Comparison of ENCODE assay signal across 8 mouse cellular contexts in genomic region chr15:81745601-81746114, GRCm38 (mm10). TPM values are rescaled to one million over a fixed set of nuclear protein-coding genes. Genes with fewer than 3 reads are reported as not detected.
DNase-seq lines count a peak whose midpoint lies in the region; ATAC-seq and TF ChIP-seq lines count a peak whose summit lies in the region.

No protein-coding gene starts in this region.

- H3K9ac ChIP-seq in heart, adult 2 months (ENCODE audit: low read depth, low read length) = peak overlapping the region; percentile 82
- H3K9ac ChIP-seq in liver, adult 2 months (ENCODE audit: low read depth, low read length) = peak overlapping the region; percentile 74
- peak overlapping the region; percentile 99 for H3K9ac ChIP-seq in midbrain, postnatal 0 days (replicated peaks; ENCODE audit: low read length, poor library complexity, severe bottlenecking)
- H3K9ac ChIP-seq in stomach, embryonic 16.5 days (ENCODE audit: low read length) = peak overlapping the region; percentile 88

- peak overlapping the region; percentile 93 for H3K4me3 ChIP-seq in heart, adult 2 months
- H3K4me3 ChIP-seq in liver, adult 2 months (ENCODE audit: insufficient read depth, low read depth, low read length) = peak overlapping the region; percentile 67
- peak overlapping the region; percentile 97 for H3K4me3 ChIP-seq in midbrain, postnatal 0 days (ENCODE audit: low read depth, low read length)
- peak overlapping the region; percentile 85 for H3K4me3 ChIP-seq in stomach, embryonic 16.5 days (replicated peaks; ENCODE audit: low read length)

- H3K27ac ChIP-seq in heart, adult 2 months = peak overlapping the region; percentile 88
- peak overlapping the region; percentile 27; the same call in 1 of the 2 replicates for H3K27ac ChIP-seq in liver, adult 2 months (replicated peaks; ENCODE audit: insufficient read depth, low read depth, low read length)
- H3K27ac ChIP-seq in midbrain, postnatal 0 days (ENCODE audit: low read depth, low read length) = peak overlapping the region; percentile 95
- peak overlapping the region; percentile 92 for H3K27ac ChIP-seq in stomach, embryonic 16.5 days (ENCODE audit: low read length)

- no peak for TF ChIP-seq EP300 in heart, adult 2 months (IDR thresholded peaks at IDR 0.05; ENCODE audit: insufficient read depth, low read depth, low read length)

- WGBS in heart, adult 2 months = 1% methylated on average over 33 of the region's 33 CpGs
- WGBS in liver, adult 2 months = 1% methylated on average over 33 of the region's 33 CpGs
- 2% methylated on average over 33 of the region's 33 CpGs for WGBS in midbrain, postnatal 0 days
- under 1% methylated on average over 33 of the region's 33 CpGs for WGBS in stomach, embryonic 16.5 days

- peak; percentile 80 for ATAC-seq in midbrain, postnatal 0 days (ENCODE audit: low FRiP score)
- peak; percentile 74; the same call in 1 of the 2 replicates for ATAC-seq in stomach, embryonic 16.5 days (ENCODE audit: insufficient read depth, low FRiP score)

- H3K4me2 ChIP-seq in midbrain, postnatal 0 days (ENCODE audit: low read depth, low read length, poor library complexity, severe bottlenecking) = peak overlapping the region; percentile 85
- H3K4me2 ChIP-seq in stomach, embryonic 16.5 days (ENCODE audit: low read depth, low read length) = peak overlapping the region; percentile 86

- H3K9me3 ChIP-seq in midbrain, postnatal 0 days (ENCODE audit: low read length) = no peaks in the 10 kb centered on the region
- H3K9me3 ChIP-seq in stomach, embryonic 16.5 days (replicated peaks; ENCODE audit: control insufficient read depth, low read length) = no peaks in the 10 kb centered on the region

- H3K36me3 ChIP-seq in heart, adult 2 months (ENCODE audit: control insufficient read depth, insufficient read depth, low read length) = no peaks in the 10 kb centered on the region
- H3K36me3 ChIP-seq in liver, adult 2 months (ENCODE audit: control insufficient read depth, insufficient read depth, low read length) = no peaks in the 10 kb centered on the region
- H3K36me3 ChIP-seq in midbrain, postnatal 0 days (ENCODE audit: insufficient read depth, low read length) = no peaks in the 10 kb centered on the region
- H3K36me3 ChIP-seq in stomach, embryonic 16.5 days (ENCODE audit: control insufficient read depth, insufficient read depth, low read length) = no peaks in the 10 kb centered on the region

- H3K4me1 ChIP-seq in heart, adult 2 months (ENCODE audit: control insufficient read depth, insufficient read depth, low read length) = peaks cover 6% of the 10 kb centered on the region
- 0 out of 2 replicates have a peak, but pooled peaks cover 1% of the 10 kb centered on the region for H3K4me1 ChIP-seq in liver, adult 2 months (ENCODE audit: control insufficient read depth, insufficient read depth, low read length)
- peaks cover 3% of the 10 kb centered on the region; the same call in 1 of the 2 replicates for H3K4me1 ChIP-seq in midbrain, postnatal 0 days (ENCODE audit: insufficient read depth, low read length)
- peaks cover 7% of the 10 kb centered on the region for H3K4me1 ChIP-seq in stomach, embryonic 16.5 days (ENCODE audit: control insufficient read depth, insufficient read depth, low read length)

- H3K27me3 ChIP-seq in heart, adult 2 months (ENCODE audit: control insufficient read depth, insufficient read depth, low read length) = no peaks in the 10 kb centered on the region
- no peaks in the 10 kb centered on the region for H3K27me3 ChIP-seq in liver, adult 2 months (ENCODE audit: control insufficient read depth, insufficient read depth, low read length)
- no peaks in the 10 kb centered on the region for H3K27me3 ChIP-seq in midbrain, postnatal 0 days (ENCODE audit: insufficient read depth, low read length)
- H3K27me3 ChIP-seq in stomach, embryonic 16.5 days (ENCODE audit: control insufficient read depth, insufficient read depth, low read length) = no peaks in the 10 kb centered on the region

- no peaks in the 10 kb centered on the region; the same call in 1 of the 2 replicates for H3K79me2 ChIP-seq in heart, adult 2 months (replicated peaks; ENCODE audit: control insufficient read depth, insufficient read depth, low read length)
- H3K79me2 ChIP-seq in liver, adult 2 months (ENCODE audit: control insufficient read depth, insufficient read depth, low read length) = peaks cover 3% of the 10 kb centered on the region; the same call in 1 of the 2 replicates

- DNase-seq in layer of hippocampus, adult 11-12 months (ENCODE audit: low spot score) = peak; percentile 27
- DNase-seq in layer of hippocampus, adult 9-10 months (ENCODE audit: low spot score) = no peak
- DNase-seq in embryo, embryonic 11.5 days (ENCODE audit: low read depth, low spot score) = peak; percentile 44
- peak; percentile 59 to 80 for DNase-seq in heart, adult 2 months
- DNase-seq in kidney, adult 18-20 months = peak; percentile 57
- DNase-seq in liver, adult 2 months (ENCODE audit: extremely low read depth, low read depth, low spot score) = no peak
- DNase-seq in midbrain, postnatal 0 days (ENCODE audit: low spot score) = peak; percentile 80

- no peak for TF ChIP-seq POLR2A in heart, adult 2 months (IDR thresholded peaks at IDR 0.05; ENCODE audit: insufficient read depth, low read depth, low read length)
- no peak for TF ChIP-seq POLR2A in liver, adult 2 months (IDR thresholded peaks at IDR 0.05; ENCODE audit: extremely low read depth, insufficient read depth, low read length)

- TF ChIP-seq CTCF in heart, adult 2 months (IDR thresholded peaks at IDR 0.05) = no peak
- no peak for TF ChIP-seq CTCF in liver, adult 2 months (IDR thresholded peaks at IDR 0.05; ENCODE audit: low read depth, low read length)
- no peak for TF ChIP-seq CTCF in midbrain, postnatal 0 days (IDR thresholded peaks at IDR 0.05)

- intact Hi-C loops in heart, adult 2 months (cut with DNase I) = loop anchor here (2.0 kb wide), 2 partner anchors 15 to 59 kb away; no protein-coding TSS in a partner anchor

RNA-seq across cellular contexts. Expression of gene Rangap1, which starts 0.3 kb away (rescaled TPM):
- 10 to 100 TPM; 25.7 to 27.3 TPM for total RNA-seq in heart, adult 2 months (2021)
- polyA plus RNA-seq in heart, adult 2 months (2012; rRNA removed) = 14.1 and 19.1 TPM in 2 replicates
- total RNA-seq in liver, adult 2 months (2014; rRNA removed) = 32.8 and 33.1 TPM in 2 replicates
- 21.6 and 24.8 TPM in 2 replicates for polyA plus RNA-seq in liver, adult 2 months (2012; rRNA removed)
- total RNA-seq in midbrain, postnatal 0 days (2014; rRNA removed) = 154 and 183 TPM in 2 replicates
- polyA plus RNA-seq in midbrain, postnatal 0 days (2015; fragmentation: Nextera tagmentation; extraction: Ambion mirVana) = 142 and 146 TPM in 2 replicates
- polyA plus RNA-seq in stomach, embryonic 16.5 days (2015; fragmentation: Nextera tagmentation; extraction: Ambion mirVana) = 95.8 and 98.5 TPM in 2 replicates

RNA-seq across cellular contexts. Expression of gene Zc3h7b, which starts 0.8 kb away (rescaled TPM):
- total RNA-seq in heart, adult 2 months (2021) = 10 to 100 TPM; 65.5 to 74.9 TPM
- 30.9 and 35.9 TPM in 2 replicates for polyA plus RNA-seq in heart, adult 2 months (2012; rRNA removed)
- total RNA-seq in liver, adult 2 months (2014; rRNA removed) = 7.4 TPM in 2 replicates
- 11.9 and 13.1 TPM in 2 replicates for polyA plus RNA-seq in liver, adult 2 months (2012; rRNA removed)
- total RNA-seq in midbrain, postnatal 0 days (2014; rRNA removed) = 147 and 154 TPM in 2 replicates
- 43.9 TPM in 2 replicates for polyA plus RNA-seq in midbrain, postnatal 0 days (2015; fragmentation: Nextera tagmentation; extraction: Ambion mirVana)
- polyA plus RNA-seq in stomach, embryonic 16.5 days (2015; fragmentation: Nextera tagmentation; extraction: Ambion mirVana) = 21.5 and 23.9 TPM in 2 replicates

RNA-seq across cellular contexts. Expression of gene Chadl, which starts 48.6 kb away (rescaled TPM):
- 1 to 10 TPM; 1.6 to 1.7 TPM for total RNA-seq in heart, adult 2 months (2021)
- polyA plus RNA-seq in heart, adult 2 months (2012; rRNA removed) = 1.6 and 2.8 TPM in 2 replicates
- 0.13 and 0.37 TPM in 2 replicates for total RNA-seq in liver, adult 2 months (2014; rRNA removed)
- polyA plus RNA-seq in liver, adult 2 months (2012; rRNA removed) = 1.5 and 1.9 TPM in 2 replicates
- 44.6 and 61.5 TPM in 2 replicates for total RNA-seq in midbrain, postnatal 0 days (2014; rRNA removed)
- polyA plus RNA-seq in midbrain, postnatal 0 days (2015; fragmentation: Nextera tagmentation; extraction: Ambion mirVana) = 63.9 and 65.6 TPM in 2 replicates
- polyA plus RNA-seq in stomach, embryonic 16.5 days (2015; fragmentation: Nextera tagmentation; extraction: Ambion mirVana) = 2.2 and 2.7 TPM in 2 replicates

RNA-seq across cellular contexts. Expression of gene Tef, which starts 56.6 kb away (rescaled TPM):
- total RNA-seq in heart, adult 2 months (2021) = 100 to 1,000 TPM in 1 of 2 experiments, 10 to 100 TPM in 1; 46.7 to 127 TPM
- polyA plus RNA-seq in heart, adult 2 months (2012; rRNA removed) = 76.7 and 100 TPM in 2 replicates
- 156 and 163 TPM in 2 replicates for total RNA-seq in liver, adult 2 months (2014; rRNA removed)
- 34.6 and 35.0 TPM in 2 replicates for polyA plus RNA-seq in liver, adult 2 months (2012; rRNA removed)
- total RNA-seq in midbrain, postnatal 0 days (2014; rRNA removed) = 60.1 and 60.6 TPM in 2 replicates
- polyA plus RNA-seq in midbrain, postnatal 0 days (2015; fragmentation: Nextera tagmentation; extraction: Ambion mirVana) = 23.6 and 25.4 TPM in 2 replicates
- 21.0 and 24.6 TPM in 2 replicates for polyA plus RNA-seq in stomach, embryonic 16.5 days (2015; fragmentation: Nextera tagmentation; extraction: Ambion mirVana)

Comparison
In these comparisons a context has a peak if more than half of its experiments do, and no peak if none do; other contexts are left out.
1. DNase-seq: peak in layer of hippocampus, adult 11-12 months (single experiment), embryo, embryonic 11.5 days (single experiment), heart, adult 2 months (2 of 2), kidney, adult 18-20 months (single experiment) and midbrain, postnatal 0 days (single experiment); none in layer of hippocampus, adult 9-10 months (single experiment) and liver, adult 2 months (single experiment).
2. H3K27ac ChIP-seq: peak in every context shown above with its lines; median percentile 95 in midbrain, postnatal 0 days; 92 in stomach, embryonic 16.5 days; 88 in heart, adult 2 months; 27 in liver, adult 2 months.
3. RNA of gene Chadl, which starts 48.6 kb away (polyA plus RNA-seq): 63.9 to 65.6 TPM in midbrain, postnatal 0 days; 1.6 to 2.8 TPM in heart, adult 2 months, 2.2 to 2.7 TPM in stomach, embryonic 16.5 days and 1.5 to 1.9 TPM in liver, adult 2 months; every median in the first group is over 10 times any median in the second.
4. Peak in every context shown above with its lines, with median percentiles within 50 percentile points of each other: H3K4me3 ChIP-seq and H3K9ac ChIP-seq.